Mouse (Mus musculus) spleen, adult 2 months (tissue): Measurements from ENCODE around the gene Dbnl. TPM values are rescaled to one million over a fixed set of nuclear protein-coding genes. Genes with fewer than 3 reads are reported as not detected.

Experiments used
- DNase-seq, 2 experiments: peaks; one replicate each; pipeline versions ENCODE4 v3.0.0 to v3.0.0-alpha.2; 2012 to 2021; ENCODE audit warnings: low spot score in 2 of 2, low read depth in 1 of 2
- H3K27ac ChIP-seq: fragments of 200-500 bp; 2 replicates; pipeline ENCODE4 v1.5.1; 2012; ENCODE audit warnings: low read length, inconsistent platforms; ENCODE audit not compliant: insufficient read depth
- H3K27me3 ChIP-seq: fragments of 200-500 bp; 2 replicates; pipeline ENCODE4 v1.6.1; 2012; ENCODE audit warnings: mild to moderate bottlenecking, moderate library complexity, low read length, inconsistent platforms; ENCODE audit not compliant: control insufficient read depth, insufficient read depth
- H3K36me3 ChIP-seq: fragments of 200-500 bp; 2 replicates; pipeline ENCODE4 v1.6.1; 2012; ENCODE audit warnings: mild to moderate bottlenecking, low read length, inconsistent platforms; ENCODE audit not compliant: control insufficient read depth, insufficient read depth
- H3K4me1 ChIP-seq: fragments of 200-500 bp; 2 replicates; pipeline ENCODE4 v1.6.1; 2011; ENCODE audit warnings: inconsistent platforms; ENCODE audit not compliant: control insufficient read depth, insufficient read depth, insufficient read length
- H3K4me3 ChIP-seq: fragments of 200-500 bp; 2 replicates; pipeline ENCODE4 v1.5.1; 2011; ENCODE audit warnings: mild to moderate bottlenecking, inconsistent platforms; ENCODE audit not compliant: insufficient read depth, insufficient read length; ENCODE audit errors: extremely low read depth
- CTCF ChIP-seq: fragments of 200-500 bp; IDR thresholded peaks from 2 replicates; pipeline ENCODE4 v1.5.1; 2011; ENCODE audit warnings: mild to moderate bottlenecking, inconsistent platforms; ENCODE audit not compliant: insufficient read depth, insufficient read length, insufficient replicate concordance; ENCODE audit errors: extremely low read depth
- POLR2A ChIP-seq: fragments of 200-500 bp; IDR thresholded peaks from 2 replicates; pipeline ENCODE4 v1.6.1; 2011; ENCODE audit warnings: low read depth, low read length, inconsistent platforms
- WGBS: fragments of 180-500 bp; shearing (Covaris S2); methylation state at CpG from one replicate; pipeline ENCODE4 v1.1.7; 2018; 5-methylcytosine and 5-hydroxymethylcytosine counted together
- polyA plus RNA-seq: library from polyadenylated mRNA; depleted of rRNA; stranded (reverse); fragments of >200 nt; gene quantifications from 2 replicates; pipeline ENCODE4 v1.2.3, GENCODE M21; 2012

Gene Dbnl
- polyA plus RNA-seq, 1 experiment: 104 TPM

GRCm38 (mm10) chr11:5744951-5745350 lies 43.3 kb upstream of the Dbnl start:
- no peaks in the 10 kb centered on the region for H3K4me1 ChIP-seq
- no peaks in the 10 kb centered on the region for H3K27me3 ChIP-seq
- 82% methylated on average over 2 of the region's 2 CpGs for WGBS
- no peak for DNase-seq
- H3K36me3 ChIP-seq: no peaks in the 10 kb centered on the region; the same call in 1 of the 2 replicates
- no peak overlapping the region for H3K4me3 ChIP-seq
- TF ChIP-seq POLR2A (no peak), CTCF (no peak)
- no peak overlapping the region for H3K27ac ChIP-seq

GRCm38 (mm10) chr11:5753755-5754154 lies 34.5 kb upstream of the Dbnl start:
- no peaks in the 10 kb centered on the region; the same call in 1 of the 2 replicates for H3K36me3 ChIP-seq
- H3K4me1 ChIP-seq: no peaks in the 10 kb centered on the region
- H3K27ac ChIP-seq: no peak overlapping the region
- WGBS: 94% methylated on average over 2 of the region's 2 CpGs
- DNase-seq: no peak
- no peak overlapping the region for H3K4me3 ChIP-seq
- no peak for TF ChIP-seq POLR2A
- TF ChIP-seq CTCF: no peak
- no peaks in the 10 kb centered on the region for H3K27me3 ChIP-seq

DNA sequence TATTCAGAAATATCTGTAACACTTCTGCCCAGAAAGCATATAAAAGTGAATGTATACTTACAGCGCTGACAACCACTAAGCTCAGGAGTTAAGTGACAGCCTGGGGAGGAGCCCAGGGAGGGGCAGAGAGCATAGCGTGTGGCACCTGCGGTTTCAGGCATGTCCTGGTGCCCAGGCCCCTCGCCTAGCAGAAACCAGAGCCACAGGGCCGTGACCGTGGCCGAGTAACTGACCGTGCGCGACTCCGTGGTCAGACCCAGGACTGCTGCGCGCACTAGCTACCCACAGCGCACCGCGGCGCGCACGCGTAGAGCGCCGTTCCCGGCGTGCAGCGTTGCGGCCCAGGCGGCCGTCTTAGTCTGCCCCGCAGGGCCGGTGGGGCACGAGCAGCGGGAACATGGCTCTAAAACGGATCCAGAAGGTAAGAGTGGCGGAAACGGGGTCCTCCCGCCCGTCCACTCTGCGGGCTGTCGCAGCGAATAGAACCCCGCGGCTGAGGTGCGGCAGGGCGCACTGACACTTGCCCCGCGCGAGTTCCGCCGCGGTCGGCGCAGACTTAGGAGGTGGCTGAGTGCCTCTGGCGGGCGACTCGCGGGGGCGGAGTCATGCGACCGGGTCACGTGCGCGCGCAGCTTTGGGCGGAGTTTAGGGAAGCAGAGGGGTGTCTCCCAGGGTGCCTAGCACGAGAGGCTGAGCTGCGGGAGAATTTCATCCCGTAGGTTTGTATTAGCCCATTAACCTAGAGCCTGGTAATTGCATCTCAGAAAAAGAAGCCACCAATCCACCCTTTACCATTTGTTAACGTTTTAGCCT lies 26.3 kb upstream of the Dbnl start, which contains the start of gene Urgcp:
Gene Urgcp (minus strand): TSS at position 557 of the 813 bp plus-strand sequence.
- H3K4me1 ChIP-seq: no peaks in the 10 kb centered on the region
- H3K27me3 ChIP-seq: no peaks in the 10 kb centered on the region
- WGBS: under 1% methylated on average over 68 of the region's 68 CpGs
- H3K27ac ChIP-seq: peak within 1 kb of the TSS; percentile 92
- H3K36me3 ChIP-seq: no peaks in the 10 kb centered on the region
- DNase-seq: peak; percentile 91 to 93
- H3K4me3 ChIP-seq: peak within 1 kb of the TSS; percentile 82
- peak; percentile 96 for TF ChIP-seq POLR2A
- no peak for TF ChIP-seq CTCF

DNA sequence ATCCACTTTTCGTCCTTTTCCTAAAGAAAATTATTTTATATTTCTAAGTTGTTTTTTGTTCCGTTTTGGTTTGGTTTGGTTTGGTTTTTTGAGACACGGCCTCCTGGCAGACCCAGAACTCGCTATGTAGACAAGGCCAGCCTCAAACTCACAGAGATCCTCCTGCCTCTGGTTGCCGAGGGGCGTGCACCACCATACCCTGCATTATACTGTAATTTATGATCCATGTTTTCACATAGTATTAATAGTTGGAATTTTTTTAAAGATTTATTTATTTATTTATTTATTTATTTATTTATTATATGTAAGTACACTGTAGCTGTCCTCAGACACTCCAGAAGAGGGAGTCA lies 25.7 kb upstream of the Dbnl start:
- no peaks in the 10 kb centered on the region for H3K36me3 ChIP-seq
- no peaks in the 10 kb centered on the region for H3K4me1 ChIP-seq
- 10% methylated on average over 6 of the region's 6 CpGs for WGBS
- peak overlapping the region; percentile 82 for H3K4me3 ChIP-seq
- TF ChIP-seq POLR2A: no peak
- TF ChIP-seq CTCF: no peak
- no peak for DNase-seq
- no peaks in the 10 kb centered on the region for H3K27me3 ChIP-seq
- H3K27ac ChIP-seq: peak overlapping the region; percentile 63

- H3K36me3 ChIP-seq: peaks cover 2% of the 10 kb centered on the region; the same call in 1 of the 2 replicates
- no peaks in the 10 kb centered on the region for H3K27me3 ChIP-seq
- no peak overlapping the region for H3K27ac ChIP-seq
- H3K4me1 ChIP-seq: no peaks in the 10 kb centered on the region
- TF ChIP-seq POLR2A (no peak), CTCF (no peak)
- WGBS: 93% methylated on average over 6 of the region's 6 CpGs
- no peak for DNase-seq
- no peak overlapping the region for H3K4me3 ChIP-seq
These were observed 22.3 kb upstream of the Dbnl start for GRCm38 (mm10) chr11:5766019-5766418.

DNA sequence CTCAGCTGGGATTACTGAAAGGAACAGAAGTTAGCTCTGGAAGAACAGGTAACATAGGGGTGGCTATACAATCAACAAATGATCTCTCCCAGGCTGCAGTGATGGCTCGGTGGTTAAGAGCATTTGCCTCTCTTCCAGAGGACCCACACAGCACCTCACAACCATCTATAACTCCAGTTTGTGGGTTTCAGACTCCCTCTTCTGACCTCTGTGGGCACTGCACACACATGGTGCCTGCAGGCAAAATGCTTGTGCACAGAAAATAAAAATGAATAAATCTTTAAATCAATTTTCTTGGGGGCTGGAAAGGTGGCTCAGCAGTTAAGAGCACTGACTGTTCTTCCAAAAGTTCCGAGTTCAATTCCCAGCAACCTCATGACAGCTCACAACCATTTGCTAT lies 9.8 kb upstream of the Dbnl start:
- no peaks in the 10 kb centered on the region for H3K4me1 ChIP-seq
- no peaks in the 10 kb centered on the region for H3K27me3 ChIP-seq
- DNase-seq: no peak
- H3K36me3 ChIP-seq: no peaks in the 10 kb centered on the region
- no peak for TF ChIP-seq POLR2A
- TF ChIP-seq CTCF: peak; percentile 33; the same call in 1 of the 2 replicates
- no peak overlapping the region for H3K27ac ChIP-seq
- WGBS: 81% methylated on average over 2 of the region's 2 CpGs
- no peak overlapping the region for H3K4me3 ChIP-seq

- no peaks in the 10 kb centered on the region for H3K27me3 ChIP-seq
- H3K4me1 ChIP-seq: no peaks in the 10 kb centered on the region
- no peak for DNase-seq
- WGBS: 91% methylated on average over 6 of the region's 6 CpGs
- H3K36me3 ChIP-seq: no peaks in the 10 kb centered on the region
- TF ChIP-seq POLR2A: no peak
- TF ChIP-seq CTCF: no peak
- H3K27ac ChIP-seq: no peak overlapping the region
- H3K4me3 ChIP-seq: no peak overlapping the region
These were observed 8.2 kb upstream of the Dbnl start for GRCm38 (mm10) chr11:5780035-5780499.
